Mouse (Mus musculus): ENCODE results near the gene Npas3.

Npas3 gene

DNA sequence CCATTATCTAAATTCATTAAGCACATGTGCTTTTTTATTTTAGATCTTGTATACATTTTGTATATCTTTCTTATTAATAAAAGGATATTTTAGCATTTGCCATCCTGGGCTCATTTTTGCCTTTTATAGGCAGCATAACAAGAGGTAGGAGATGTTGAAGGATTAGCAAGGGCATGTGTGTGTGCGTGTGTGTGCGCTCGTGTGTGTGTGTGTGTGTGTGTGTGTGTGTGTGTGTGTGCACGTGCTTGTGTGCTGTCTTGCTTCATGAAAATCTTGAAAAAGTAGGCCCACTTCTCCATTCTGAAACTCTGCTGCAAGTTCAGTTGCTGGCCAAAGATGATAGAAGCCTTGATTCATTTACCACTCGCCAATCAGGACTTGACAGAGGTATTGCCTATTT is 338.8 kb downstream of the Npas3 start:
- DNase-seq (ENCODE audit: low spot score in 2 of 2) = no peak

DNA sequence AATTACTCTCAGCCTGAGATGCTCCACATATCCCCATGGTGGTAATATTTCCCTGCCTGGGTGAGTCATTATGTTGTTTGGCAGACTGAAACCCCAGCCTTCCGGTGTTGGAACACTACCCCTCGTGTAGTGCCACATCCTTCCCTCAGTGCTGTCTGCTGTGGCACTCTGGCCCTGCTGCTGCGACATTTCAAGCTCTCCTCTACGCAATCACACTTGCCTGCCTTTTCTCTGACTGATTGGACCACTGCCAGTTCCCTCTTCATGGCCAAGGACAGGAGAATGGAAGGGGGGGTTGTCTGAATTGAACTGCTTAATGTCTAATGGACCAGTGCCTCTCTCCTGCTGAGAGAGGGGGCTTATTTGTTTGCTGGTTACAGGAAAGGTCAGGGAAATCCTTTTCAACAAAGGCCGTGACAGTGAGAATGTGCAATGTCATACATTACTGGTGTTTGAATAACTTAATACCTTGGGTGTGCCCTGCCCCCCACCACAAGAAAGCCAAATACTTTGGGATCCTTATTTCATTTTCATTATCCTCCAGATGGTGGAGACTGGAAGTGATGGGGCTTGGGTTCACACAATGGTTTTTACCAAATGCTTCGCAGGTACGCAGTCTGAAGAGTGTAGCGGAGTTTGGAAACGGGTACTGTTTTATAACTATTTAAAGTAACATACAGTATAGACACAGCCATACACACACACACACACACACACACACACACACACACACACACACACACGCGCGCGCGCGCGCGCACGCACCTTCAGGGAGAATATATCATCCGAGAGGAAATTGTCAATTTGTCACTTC is 339.4 kb downstream of the Npas3 start:
- no peak for DNase-seq (ENCODE audit: low spot score in 2 of 2)

DNA sequence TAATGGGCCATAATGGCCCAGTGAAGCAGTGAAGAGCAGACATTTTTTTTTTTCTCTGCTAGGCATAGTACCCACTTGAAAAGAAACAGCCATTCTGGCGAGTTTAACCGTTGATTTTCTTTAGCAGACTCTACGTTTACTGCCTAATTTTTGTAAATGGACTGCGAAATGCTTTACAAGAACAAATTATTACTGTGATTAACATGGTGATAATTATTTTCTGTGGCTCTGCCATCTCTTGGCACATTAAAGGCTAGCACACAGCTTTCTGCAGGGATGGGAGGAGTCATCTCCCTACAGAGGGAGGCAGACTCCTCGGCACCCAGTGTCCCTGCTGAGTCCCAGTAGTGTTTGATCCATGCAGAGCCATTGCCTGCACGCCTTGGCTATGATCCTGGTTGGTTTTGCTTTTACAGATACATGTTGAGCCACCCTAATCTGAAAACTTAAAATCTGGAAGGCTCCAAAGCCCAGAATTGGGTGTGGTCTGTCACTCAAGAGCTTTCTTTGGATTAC is 341.0 kb downstream of the Npas3 start:
- DNase-seq (ENCODE audit: low spot score in 2 of 2) = no peak

DNA sequence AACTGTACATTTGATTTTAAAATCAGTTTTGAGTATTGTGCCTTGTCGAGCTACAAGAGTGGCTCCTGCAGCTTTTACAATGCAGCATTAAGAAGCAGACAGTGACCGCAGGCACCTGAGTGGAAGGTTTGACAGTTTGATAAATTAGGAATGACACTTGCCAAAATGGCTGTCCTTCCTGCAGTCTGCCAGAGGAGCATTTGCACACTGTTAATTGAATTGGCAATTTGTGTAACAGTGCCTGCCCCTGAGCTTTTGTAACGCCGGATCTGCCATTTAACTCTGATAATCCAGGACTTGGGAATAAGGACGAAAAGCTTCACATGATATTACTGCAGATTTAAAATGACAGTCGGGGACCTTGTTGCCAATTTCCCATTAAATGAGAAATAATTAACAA is 357.2 kb downstream of the Npas3 start:
- no peak for DNase-seq (ENCODE audit: low spot score in 2 of 2)

DNA sequence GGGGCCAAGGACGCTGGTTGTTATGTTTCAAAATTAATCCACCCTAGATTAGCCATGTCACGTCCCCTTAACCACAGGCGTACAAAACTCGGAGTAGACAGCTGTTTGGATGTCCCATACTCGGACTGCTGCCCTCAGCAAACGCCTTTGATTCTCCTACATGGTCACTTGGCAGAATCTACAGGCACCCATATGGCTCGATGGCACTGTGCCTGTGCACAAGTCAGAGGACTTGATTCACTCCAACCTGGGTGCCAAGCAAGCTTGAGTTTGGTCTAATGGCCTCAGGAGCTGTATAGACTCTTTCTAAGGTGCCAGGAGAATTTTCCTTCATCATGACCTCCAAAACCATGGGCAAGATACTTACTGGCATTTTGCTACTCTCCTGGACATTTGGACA is 363.6 kb downstream of the Npas3 start:
- no peak for DNase-seq (ENCODE audit: low spot score in 2 of 2)

DNA sequence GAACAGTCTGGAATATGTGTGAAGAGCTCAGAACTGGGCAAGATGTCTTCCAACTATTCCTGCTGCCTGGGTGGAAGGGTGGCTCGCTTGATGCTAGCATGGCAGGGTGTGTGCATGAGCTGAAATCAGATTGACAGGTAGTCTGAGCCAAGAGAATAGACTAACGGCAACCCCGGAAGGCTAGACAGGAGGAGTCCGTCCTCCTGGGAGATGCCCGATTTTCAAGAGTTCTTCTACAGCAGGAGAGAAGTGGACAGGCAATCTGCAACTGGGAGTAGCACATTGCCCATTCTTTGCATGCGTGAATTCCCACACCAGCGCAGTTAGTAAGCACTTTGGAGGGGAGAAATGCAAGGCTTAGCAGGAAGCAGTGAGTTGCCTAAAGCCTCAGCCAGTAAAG is 372.8 kb downstream of the Npas3 start:
- no peak for DNase-seq (ENCODE audit: low spot score in 2 of 2)

DNA sequence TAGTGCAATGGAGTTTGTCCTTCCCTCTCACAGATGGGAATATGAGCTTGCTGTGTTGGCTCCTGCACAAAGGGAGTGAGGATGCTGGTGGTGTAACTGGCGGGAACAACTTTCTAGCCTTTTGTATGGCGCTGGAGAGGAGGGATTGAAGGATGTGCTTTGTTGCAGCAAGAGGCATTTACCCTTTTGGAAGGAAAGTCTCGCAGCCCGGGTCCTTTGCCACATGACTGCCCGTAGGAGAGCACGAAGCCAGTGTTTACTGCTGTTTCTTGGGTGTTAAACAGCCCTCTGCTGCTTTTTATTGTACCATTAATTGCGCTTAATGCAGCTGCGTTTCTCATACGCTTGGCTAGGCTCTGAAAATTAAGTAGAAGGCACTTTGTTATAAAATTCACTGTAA is 375.3 kb downstream of the Npas3 start:
- DNase-seq (ENCODE audit: low spot score in 2 of 2) = no peak

DNA sequence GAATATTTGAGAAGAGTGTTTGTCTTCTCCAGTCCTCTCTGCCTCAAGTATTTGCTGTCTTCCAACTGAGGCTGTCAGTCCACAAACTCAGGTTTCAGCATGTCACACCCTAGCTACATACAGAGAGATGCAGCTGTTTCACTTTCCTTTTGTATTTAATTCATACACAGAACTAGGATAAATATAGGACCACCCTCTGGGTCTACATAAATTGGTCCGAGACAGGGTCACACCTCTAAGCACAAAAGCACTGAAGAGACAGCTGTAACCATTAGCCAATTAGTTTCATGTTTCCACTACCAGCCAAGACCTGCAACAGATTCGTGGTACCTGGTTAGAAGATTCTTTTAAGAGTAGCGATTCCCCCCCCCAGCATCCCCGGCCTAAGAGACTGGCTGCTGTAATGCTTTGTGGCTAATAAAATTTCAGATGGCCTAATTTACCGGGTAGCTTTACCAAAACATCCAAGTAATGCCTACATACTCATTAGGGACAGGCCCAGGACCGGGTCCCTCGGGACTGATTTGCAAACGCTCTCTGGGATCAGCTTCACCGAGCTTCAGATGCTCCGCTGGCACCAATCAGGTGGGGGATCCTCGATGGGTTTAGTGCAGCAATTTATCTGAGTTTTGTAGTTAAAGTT is 376.0 kb downstream of the Npas3 start:
- no peak for DNase-seq (ENCODE audit: low spot score in 2 of 2)

DNA sequence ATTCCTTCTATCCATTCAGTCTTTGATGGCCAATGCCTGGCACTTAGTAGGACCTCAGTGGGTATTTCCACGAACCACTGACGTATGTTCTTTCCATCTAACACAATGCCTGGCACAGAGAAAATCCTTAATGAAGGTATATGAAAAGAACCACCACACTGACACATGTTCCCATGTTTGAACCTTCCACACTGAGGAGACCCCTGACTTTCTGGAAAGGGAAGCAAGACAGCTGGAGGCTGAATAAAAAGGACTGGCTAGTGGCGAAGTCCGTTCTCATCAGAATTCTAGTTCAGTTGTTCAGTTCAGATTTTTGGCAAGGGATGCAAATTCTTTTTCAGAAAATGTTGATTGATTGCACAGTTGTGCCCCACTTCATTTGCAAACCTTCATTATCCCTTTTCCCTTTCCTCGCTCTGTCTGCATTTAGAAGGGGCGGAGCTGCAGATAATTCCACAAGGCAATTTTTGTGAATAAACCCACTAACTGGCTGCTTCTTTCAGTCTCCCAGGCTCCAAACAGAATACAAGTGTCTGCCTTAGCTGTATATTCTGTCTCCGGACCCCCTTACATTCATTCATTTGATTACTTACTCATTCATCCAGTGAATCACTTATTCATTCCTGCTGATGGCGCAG is 381.1 kb downstream of the Npas3 start:
- no peak for DNase-seq (ENCODE audit: low spot score in 2 of 2)

DNA sequence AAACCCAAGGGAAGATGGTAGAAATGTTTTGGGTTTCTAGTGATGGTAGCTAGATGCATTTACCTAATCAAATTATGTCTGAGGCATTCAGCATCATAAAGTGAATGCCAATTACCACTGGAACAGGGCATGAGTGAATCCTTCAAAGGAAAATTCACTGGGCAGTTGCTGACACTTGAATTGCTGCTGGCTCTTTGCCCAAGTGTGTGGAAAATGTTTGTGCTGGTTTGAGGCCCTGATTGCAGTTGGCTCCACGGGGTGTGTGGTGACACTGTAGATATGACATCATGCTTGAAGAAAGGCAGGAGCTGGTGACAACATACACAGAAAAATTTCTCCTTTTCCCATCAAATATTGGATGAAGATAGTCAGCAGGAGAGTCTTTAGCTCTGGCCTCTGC is 382.1 kb downstream of the Npas3 start:
- no peak for DNase-seq (ENCODE audit: low spot score in 2 of 2)

DNA sequence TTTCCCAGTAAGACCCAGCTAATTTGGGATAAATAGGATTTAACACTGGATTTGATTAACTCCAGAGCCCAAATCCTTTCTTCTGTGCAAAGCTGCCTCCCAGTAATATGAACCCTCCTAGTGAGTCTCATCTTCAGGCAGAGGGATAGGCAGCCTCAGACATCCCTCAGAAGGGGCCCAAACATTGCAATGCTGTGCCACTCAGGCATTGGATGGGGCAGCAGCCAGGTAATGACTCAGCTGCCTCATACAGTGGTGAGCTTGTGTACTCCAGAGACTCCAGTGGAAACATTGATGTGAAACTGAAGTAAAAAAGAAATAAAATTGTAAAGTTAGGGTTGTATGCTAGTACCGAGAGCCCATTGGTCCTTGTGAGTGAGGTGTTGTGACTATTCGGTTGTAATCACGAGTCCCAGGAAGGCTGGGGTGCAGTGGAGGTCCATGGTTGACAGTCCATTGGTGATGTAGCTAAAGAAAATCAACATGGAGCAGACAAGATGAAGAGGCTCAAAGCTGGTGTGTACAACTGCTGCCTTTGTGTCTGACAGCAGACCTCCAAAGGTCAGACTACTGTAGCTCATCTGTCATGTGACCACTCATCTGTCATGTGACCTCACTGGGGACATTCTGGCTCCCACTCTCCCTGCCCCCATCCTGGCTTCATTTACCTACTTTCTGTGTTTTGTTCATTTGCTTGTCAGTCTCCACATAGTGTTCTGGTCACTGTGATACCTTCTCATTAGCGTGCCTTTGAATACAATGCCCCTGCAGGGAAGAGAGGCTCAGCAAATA is 383.0 kb downstream of the Npas3 start:
- no peak for DNase-seq (ENCODE audit: low spot score in 2 of 2)

DNA sequence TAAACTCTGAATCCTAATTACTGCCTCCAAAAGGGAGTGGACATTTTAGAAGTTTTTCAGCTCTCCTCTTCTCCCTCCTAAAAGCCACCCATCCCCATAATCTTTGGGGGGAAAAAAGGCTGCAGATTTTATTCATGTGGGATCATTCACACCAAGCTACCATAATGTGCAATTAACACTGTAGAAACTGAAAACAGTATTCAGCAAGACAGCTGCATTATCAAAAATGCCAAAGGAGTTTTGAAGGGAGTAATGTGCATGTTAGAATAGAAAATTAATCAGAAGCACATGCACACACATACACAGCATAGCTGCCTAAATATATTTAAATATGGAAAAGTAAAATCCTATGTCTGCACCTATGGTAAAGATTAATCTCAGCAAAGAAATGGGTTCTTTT is 390.1 kb downstream of the Npas3 start:
- DNase-seq (ENCODE audit: low spot score in 2 of 2) = no peak

DNA sequence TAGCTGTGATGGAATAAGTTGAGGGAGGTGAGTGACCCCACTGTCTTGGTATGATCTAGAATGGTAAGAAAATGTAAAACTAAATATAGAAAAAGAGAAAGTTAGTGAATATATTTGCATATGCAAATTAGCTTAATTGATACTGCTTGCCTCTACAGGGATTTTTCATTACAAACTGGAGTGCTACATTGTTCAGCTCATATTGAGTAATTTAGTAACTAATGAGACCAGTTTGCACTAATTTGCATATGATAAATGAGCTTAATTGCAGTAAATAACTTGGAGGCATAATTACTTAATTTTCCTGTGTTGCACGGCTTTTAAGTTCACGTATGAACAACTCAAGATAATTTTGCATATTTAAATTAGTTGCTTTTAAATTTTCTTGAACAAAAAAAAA is 398.8 kb downstream of the Npas3 start:
- DNase-seq (ENCODE audit: low spot score in 2 of 2) = no peak

DNA sequence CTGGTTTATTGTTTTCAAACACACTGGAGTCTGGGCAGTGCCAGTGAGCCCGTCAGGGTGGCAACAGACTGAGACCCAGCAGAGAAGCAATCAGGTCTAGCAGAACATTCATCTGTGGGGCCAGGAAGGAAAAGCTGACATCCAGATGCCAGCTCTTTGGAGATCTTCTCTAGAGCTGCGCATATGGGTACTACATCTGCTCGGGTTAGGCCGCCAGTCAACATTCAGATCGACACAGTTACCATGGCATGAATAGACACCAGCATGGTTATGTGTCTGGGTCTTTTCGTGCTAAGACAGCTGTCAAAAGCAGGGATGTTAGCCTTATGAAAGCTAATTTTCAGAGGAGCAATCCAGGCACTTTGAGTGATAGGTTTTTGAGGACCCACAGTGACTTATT is 407.8 kb downstream of the Npas3 start:
- DNase-seq (ENCODE audit: low spot score in 2 of 2) = no peak

DNA sequence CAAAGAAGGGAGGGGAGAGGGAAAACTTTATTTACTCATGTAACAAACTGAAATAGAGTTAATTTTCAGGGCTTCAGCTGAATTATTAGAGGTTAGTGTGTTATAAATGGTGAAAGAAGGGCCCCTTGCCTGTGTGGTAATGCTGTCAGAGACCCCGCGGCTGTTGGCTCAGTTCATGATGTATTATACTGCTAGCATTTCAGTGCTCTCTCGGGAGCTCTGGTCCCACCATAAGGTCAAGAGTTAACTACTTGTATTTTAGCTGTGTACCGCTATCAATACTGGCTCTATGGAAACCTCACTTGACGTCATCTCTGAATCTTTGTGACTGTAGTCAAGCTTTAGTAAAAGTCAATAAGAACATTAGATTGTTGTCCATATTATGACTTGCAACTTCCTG is 415.6 kb downstream of the Npas3 start:
- DNase-seq (ENCODE audit: low spot score in 2 of 2) = no peak

DNA sequence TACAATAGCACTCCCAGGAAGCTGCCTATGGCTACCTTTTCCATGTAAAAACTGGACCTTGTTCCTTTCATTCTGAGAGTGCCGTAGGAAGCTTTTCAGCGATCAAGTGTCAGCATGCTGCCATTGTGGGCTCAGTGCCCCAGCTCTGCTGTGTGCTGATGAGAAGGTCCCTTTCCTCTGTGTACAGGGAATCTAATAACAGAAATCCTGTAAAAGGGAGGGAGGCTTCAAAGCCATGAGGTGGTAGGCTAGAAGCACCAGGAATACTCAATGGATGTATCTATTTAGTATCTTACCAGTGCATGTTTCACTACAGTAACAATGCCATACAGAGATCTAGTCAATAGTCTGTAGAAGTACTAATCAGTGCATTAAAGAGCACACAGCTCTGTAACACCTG is 423.4 kb downstream of the Npas3 start:
- no peak for DNase-seq (ENCODE audit: low spot score in 2 of 2)

DNA sequence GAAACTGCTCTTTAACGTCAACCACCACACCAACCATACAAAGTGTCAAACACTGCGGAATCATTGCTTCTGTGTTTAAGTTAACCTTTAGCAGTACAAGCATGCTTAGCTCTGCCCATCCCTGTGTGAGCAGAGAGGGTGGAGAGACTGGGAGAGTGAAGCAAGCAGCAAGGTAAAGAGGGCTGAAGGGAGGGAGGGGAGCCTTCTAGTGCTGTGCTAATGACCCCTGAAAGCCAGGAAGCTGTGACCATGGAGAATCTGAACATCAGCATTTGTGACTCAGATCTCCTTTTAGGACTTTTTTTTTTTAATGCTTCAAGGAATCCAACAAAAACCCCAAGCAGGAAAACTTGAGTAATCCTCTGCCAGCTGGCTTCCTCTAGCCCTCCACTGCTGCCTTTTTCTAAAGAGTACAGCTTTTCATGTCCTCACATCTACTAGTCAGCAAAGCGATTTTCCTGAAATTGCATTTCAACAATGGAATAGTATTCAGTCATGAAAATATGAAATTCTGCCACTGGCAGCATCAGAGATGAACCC is 428.7 kb downstream of the Npas3 start:
- no peak for DNase-seq (ENCODE audit: low spot score in 2 of 2)

DNA sequence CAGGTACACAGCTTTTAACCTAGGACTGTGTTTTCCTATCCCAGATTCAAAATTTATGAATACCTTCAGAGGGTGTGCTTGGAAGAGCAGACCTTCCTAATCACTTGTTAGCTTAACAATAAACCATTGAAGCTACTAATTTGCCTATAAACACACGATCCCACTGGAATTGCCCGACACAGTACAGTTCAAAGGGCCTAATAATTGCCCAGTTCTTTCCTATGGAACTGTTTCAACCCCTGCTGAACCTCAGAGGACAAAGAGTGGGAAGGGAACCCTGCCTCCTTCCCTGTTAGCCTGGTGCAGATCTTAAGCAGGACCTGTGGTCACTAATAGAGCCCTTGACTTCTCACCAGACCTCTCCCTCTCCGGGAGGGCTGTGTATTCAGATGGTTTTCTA is 429.7 kb downstream of the Npas3 start:
- DNase-seq (ENCODE audit: low spot score in 2 of 2) = no peak

DNA sequence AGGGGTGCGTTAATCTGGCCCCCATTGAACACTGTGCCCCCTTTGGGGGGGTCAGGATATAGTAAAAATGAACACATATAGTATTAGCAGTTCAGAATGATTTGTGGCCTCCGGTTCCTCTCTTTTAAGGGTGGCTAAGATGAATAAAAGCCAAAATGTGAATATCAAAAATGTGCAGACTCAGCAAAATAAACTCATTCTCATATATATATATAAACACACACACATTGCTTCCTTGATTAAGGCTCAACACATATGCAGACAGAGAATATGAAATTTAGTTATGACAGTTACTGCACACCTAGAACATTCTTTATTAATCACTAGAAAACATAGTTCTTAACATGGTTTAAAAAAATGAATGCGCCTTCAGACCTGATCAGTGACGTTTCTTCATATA is 430.7 kb downstream of the Npas3 start:
- DNase-seq (ENCODE audit: low spot score in 2 of 2) = no peak

DNA sequence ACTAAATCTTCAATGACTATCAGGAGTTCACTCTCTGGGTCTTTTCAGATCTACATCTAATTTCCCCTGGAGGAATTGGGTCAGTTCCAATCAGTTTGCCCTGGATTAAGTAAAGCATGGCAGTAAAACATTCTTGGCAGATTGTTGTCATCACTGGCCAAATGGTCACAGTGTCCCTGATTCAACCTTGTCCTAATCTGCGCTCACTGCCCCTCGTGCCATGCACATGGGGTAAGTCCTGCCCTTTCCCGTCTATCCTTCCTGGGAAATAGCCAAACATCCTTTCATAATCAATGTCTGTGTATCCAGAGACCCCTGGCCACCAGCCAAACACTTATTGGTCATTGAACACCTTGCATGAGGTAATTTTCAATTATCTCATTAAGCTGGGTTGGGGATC is 432.0 kb downstream of the Npas3 start:
- DNase-seq (ENCODE audit: low spot score in 2 of 2) = no peak

DNA sequence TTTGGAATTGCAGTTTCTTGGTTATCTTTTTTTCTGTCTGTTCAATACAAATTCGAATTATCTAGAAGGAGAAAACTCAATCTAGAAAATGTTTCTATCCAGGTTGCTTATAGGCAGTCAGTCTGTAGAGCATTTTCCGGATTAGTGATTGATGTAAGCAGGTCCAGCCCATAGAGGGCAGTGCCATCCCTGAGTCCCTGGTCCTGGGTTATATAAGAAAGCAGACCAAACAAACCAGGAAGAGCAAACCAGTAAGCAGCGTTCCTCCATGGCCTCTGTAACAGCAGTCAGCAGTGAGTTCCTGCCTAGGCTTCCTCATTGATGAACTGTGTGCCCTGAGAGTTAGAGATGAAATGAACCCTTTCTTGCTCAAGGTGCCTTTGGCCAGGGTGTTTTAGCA is 433.6 kb downstream of the Npas3 start:
- DNase-seq (ENCODE audit: low spot score in 2 of 2) = no peak

DNA sequence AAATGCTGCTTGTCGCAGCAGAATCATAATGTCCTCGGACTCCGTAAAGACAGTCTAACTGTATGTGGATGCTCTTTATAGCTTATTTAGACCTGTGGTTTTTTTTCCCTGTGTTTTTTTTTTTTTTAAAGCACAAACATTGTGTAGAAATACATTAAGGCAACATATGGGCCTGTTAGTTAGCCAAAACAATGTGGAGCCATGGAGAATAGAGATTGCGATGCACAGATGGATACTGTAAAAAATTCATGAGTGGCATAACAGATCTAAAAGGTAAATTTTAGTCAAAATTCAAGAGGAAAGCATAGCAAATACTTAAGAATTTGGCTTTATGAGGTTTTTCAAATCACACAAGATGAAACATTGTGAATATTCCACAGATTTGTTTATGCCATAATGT is 444.0 kb downstream of the Npas3 start:
- no peak for DNase-seq (ENCODE audit: low spot score in 2 of 2)
